Mouse (Mus musculus): Measurements from ENCODE around the gene Eps8.

DNA sequence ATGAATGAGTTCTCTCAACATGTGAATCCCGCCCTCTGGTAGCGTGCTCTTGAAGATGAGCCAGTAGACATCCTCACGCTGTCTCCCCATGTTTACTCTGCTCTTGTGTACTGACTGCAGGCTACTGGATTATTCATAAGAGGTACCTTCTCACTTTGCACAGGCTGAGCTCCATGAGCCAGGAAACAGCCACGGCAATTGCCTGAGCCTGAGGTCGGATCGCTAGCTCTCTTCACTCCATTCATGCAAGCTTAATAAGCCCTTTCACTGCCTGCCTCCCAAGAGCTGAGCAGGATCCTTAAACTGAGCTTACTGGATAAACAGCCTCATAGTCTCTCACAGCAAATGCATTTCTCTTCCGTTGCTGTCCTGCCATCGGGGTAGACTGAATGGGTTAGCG, 182.5 kb downstream of the Eps8 start:
- TF ChIP-seq CTCF (conservative IDR thresholded peaks at IDR 0.05; ENCODE audit: insufficient read depth, insufficient read length, low read depth, low read length) (no peak), POLR2A (IDR thresholded peaks at IDR 0.05; ENCODE audit: low read depth, low read length) (no peak)
